Mouse (Mus musculus) activated CD4-positive, CD25-positive, alpha-beta regulatory T cell, adult 9 weeks (primary cell): ENCODE results near the gene Rims1. TPM values are rescaled to one million over a fixed set of nuclear protein-coding genes. Genes with fewer than 3 reads are reported as not detected.

Experiments
- polyA plus RNA-seq: library from polyadenylated mRNA; unstranded; fragments of 100-300 nt; shearing (Covaris generic); gene quantifications from one replicate; pipeline ENCODE4 v1.2.1, GENCODE M21; 2017

Gene Rims1
- polyA plus RNA-seq, result not detected

DNA sequence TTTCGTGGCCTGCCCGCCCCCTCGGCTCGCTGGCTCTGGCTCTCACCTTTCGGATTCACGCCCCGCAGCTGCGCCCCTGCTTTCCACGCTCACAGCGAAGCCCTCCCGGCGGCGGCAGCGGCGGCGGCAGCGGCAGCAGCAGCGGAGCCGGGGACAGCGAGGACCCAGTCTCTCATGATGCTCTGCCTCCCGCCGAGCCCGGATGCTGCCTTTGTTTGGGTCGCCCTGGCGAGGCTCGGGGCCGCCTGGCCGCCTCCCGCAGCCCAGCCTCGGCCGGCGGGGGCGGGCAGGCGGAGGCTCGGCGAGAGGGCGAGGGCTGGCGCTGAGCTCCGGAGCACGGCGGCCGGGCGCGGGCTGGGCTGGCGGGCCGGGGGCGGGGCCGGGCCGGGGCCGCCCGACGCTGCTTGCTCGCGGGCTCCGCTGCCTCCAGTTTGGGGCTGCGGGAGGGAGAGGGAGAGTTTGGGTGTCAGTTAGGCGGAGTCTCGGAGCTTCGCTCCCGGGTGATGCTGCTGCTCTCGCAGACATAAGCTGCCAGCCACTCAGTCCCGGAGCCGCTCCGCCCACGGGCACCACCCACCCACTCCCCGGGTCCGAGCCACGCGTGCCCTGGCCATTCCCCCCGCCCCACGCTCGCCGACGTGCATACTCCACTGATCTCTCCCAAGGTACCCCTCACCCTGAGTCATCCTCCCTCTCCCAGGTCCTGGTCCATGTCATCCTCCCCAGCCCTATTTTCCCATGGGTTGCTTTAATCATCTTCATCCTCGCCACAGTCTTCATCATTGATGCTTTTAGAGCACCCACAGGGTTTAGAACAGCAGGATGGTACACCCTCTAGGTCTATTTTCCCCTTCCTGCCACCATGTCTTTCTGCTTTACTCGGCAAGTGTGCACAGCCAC lies at the start of gene Rims1:
TSS of gene Rims1 (minus strand) at position 269 of the 900 bp plus-strand sequence.

